Mouse (Mus musculus) embryonic facial prominence, embryonic 11.5 days (tissue): ENCODE measurements around the gene Wdpcp. TPM values are rescaled to one million over a fixed set of nuclear protein-coding genes. Genes with fewer than 3 reads are reported as not detected.
A peak's percentile ranks its signal among the peaks of the same experiment; 100 is the strongest.
"Not testable (repeated sequence)": the region's sequence is repeated elsewhere in the genome, so short reads cannot be mapped to it uniquely, and the experiment has no call there.

Experiments used
- ATAC-seq: fragments of 200-750 bp; cut with Nextera tagmentation; replicated peaks from 2 replicates; pipeline ENCODE4 v1.8.0; 2017; ENCODE audit warnings: low read depth; ENCODE audit not compliant: insufficient number of reproducible peaks, low FRiP score, low TSS enrichment
- DNase-seq: peaks from one replicate; pipeline ENCODE4 v3.0.0-alpha.2; 2015; ENCODE audit warnings: low spot score
- H3K27ac ChIP-seq: fragments of 300-500 bp; sonication (generic); replicated peaks from 2 replicates; pipeline ENCODE4 v1.5.1; 2014; ENCODE audit warnings: mild to moderate bottlenecking, low read depth, low read length, control low read depth
- H3K27me3 ChIP-seq: fragments of 300-500 bp; sonication (generic); 2 replicates; pipeline ENCODE4 v1.6.1; 2014; ENCODE audit warnings: mild to moderate bottlenecking, low read length, moderate library complexity, mixed read lengths; ENCODE audit not compliant: control insufficient read depth, insufficient read depth
- H3K36me3 ChIP-seq: fragments of 300-500 bp; sonication (generic); replicated peaks from 2 replicates; pipeline ENCODE4 v1.6.1; 2014; ENCODE audit warnings: low read depth, mild to moderate bottlenecking, low read length, moderate library complexity, mixed read lengths; ENCODE audit not compliant: control insufficient read depth, insufficient read depth
- H3K4me1 ChIP-seq: fragments of 300-500 bp; sonication (generic); 2 replicates; pipeline ENCODE4 v1.6.1; 2014; ENCODE audit warnings: low read length, mixed read lengths; ENCODE audit not compliant: control insufficient read depth, insufficient read depth
- H3K4me2 ChIP-seq: fragments of 300-500 bp; sonication (generic); 2 replicates; pipeline ENCODE4 v1.6.1; 2014; ENCODE audit warnings: low read depth, mild to moderate bottlenecking, control low read depth, low read length, moderate library complexity
- H3K4me3 ChIP-seq: fragments of 300-500 bp; sonication (generic); 2 replicates; pipeline ENCODE4 v1.5.1; 2014; ENCODE audit warnings: low read depth, low read length, control low read depth
- H3K9ac ChIP-seq: fragments of 300-500 bp; sonication (generic); replicated peaks from 2 replicates; pipeline ENCODE4 v1.6.1; 2014; ENCODE audit warnings: mild to moderate bottlenecking, control low read depth, low read length
- H3K9me3 ChIP-seq: fragments of 300-500 bp; sonication (generic); replicated peaks from 2 replicates; pipeline ENCODE4 v1.6.1; 2016; ENCODE audit warnings: mild to moderate bottlenecking, low read length, inconsistent platforms, mixed read lengths; ENCODE audit not compliant: control insufficient read depth
- WGBS: fragments of 180-500 bp; shearing (Covaris S2); extraction: QIAGEN DNeasy Blood & Tissue Kit; methylation state at CpG from one replicate; pipeline ENCODE4 v1.1.7; 2014; 5-methylcytosine and 5-hydroxymethylcytosine counted together
- polyA plus RNA-seq: library from polyadenylated mRNA; unstranded; fragments of >200 nt; fragmentation: Nextera tagmentation; extraction: Ambion mirVana; gene quantifications from 2 replicates; pipeline ENCODE4 v1.2.1, GENCODE M21; 2014

The Wdpcp gene
- polyA plus RNA-seq = 10.3 and 11.9 TPM in 2 replicates

DNA sequence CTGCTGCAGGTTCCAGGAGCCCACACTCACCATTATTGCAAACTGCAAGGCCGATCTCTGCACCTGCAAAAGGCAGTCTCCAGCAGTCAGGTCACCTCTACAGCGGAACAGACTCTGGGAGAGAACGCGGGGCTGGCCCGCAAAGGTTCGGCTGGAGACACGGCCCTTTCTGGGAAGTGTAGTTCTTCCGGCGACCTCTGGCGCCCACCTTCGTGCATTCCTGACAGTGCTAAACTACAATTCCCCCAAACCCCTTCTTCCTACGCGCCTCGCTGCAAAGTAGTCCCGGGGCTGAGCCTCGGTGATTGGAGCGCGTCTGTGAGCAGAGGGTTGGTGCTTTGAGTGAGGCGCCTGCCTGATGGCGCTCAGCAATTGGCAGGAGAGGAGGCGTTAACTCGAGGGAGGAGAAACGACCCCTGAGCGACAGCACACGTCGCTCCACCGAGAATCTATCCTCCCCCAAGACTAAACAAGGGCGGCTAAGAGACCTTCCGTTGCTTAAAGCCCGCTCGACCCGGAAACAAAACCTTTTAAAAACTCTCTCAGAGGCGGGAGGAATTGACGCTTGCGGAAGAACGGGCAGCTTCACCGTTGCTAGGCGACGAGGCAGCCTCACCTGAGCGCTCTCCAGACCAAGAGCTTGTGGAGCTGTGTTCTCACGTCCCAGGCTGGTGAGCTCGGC is at the start of gene Wdpcp, which contains the start of gene Mdh1:
Gene Wdpcp (plus strand): TSS at position 536 of the 682 bp plus-strand sequence.
Gene Mdh1 (minus strand): TSS at position 668 of the 682 bp plus-strand sequence.
- H3K27ac ChIP-seq = 0 out of 2 replicates have a peak within 1 kb of the TSS, but pooled peaks have one; percentile 16
- ATAC-seq (peak; percentile 99), DNase-seq (peak; percentile 96)

GRCm38 (mm10) chr11:21528676-21529394 is 43.2 kb upstream of the Wdpcp start:
- Histone ChIP-seq H3K27ac (no peak overlapping the region), H3K9ac (no peak overlapping the region), H3K9me3 (no peaks in the 10 kb centered on the region), H3K27me3 (no peaks in the 10 kb centered on the region), H3K36me3 (no peaks in the 10 kb centered on the region), H3K4me3 (no peak overlapping the region), H3K4me2 (no peak overlapping the region), H3K4me1 (no peaks in the 10 kb centered on the region)
- 44% methylated on average over 2 of the region's 2 CpGs for WGBS
- no peak for ATAC-seq
- DNase-seq = no peak

More for the DNA sequence above, at the start of gene Wdpcp, which contains the start of gene Mdh1:
- WGBS = under 1% methylated on average over 42 of the region's 42 CpGs
- no peaks in the 10 kb centered on the region for H3K27me3 ChIP-seq
- no peaks in the 10 kb centered on the region for H3K9me3 ChIP-seq
- peak within 1 kb of the TSS; percentile 73 for H3K4me3 ChIP-seq
- no peaks in the 10 kb centered on the region for H3K36me3 ChIP-seq
- H3K9ac ChIP-seq = peak within 1 kb of the TSS; percentile 67
- H3K4me2 ChIP-seq = peak within 1 kb of the TSS; percentile 45
- no peaks in the 10 kb centered on the region for H3K4me1 ChIP-seq

DNA sequence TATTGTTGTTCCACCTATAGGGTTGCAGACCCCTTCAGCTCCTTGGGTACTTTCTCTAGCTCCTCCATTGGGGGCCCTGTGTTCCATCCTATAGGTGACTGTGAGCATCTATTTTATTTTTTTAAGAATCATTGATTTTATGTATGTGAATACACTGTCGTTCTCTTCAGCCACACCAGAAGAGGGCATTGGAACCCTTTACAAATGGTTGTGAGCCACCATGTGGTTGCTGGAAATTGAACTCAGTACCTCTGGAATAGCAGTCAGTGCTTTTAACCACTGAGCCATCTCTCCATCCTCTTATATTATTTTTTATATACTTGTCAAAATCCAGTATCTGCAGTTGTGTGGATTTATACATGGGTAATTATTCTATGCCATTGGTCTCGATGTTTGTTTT is 41.2 kb upstream of the Wdpcp start:
- not testable (repeated sequence) for H3K9me3 ChIP-seq, H3K4me2 ChIP-seq, H3K9ac ChIP-seq, ATAC-seq, H3K36me3 ChIP-seq, H3K4me1 ChIP-seq, H3K4me3 ChIP-seq, H3K27me3 ChIP-seq, DNase-seq, H3K27ac ChIP-seq
- WGBS = 86% methylated on average over 2 of the region's 2 CpGs

DNA sequence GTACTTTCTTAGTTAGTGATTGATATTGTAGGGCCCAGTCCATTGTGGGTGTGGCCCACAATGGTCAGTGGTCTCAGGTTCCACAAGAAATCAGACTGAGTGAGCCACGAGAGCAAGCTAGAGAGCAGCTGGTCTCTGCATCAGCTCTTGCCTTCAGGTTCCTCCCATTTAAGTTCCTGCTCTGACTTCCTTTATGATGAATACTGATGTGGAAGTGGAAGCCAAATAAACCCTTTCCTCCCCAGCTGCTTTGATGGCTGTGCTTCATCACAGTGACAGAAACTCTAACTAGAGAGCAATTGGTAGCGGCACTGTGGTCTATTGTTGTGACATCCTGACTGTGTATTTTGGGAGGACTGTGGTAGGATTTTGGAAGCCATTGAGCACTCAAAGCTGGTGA is 32.0 kb upstream of the Wdpcp start:
- H3K9me3 ChIP-seq = no peaks in the 10 kb centered on the region
- no peaks in the 10 kb centered on the region for H3K27me3 ChIP-seq
- DNase-seq (no peak), ATAC-seq (no peak)
- H3K27ac ChIP-seq = no peak overlapping the region
- H3K36me3 ChIP-seq = no peaks in the 10 kb centered on the region
- no peak overlapping the region for H3K9ac ChIP-seq
- no peak overlapping the region for H3K4me3 ChIP-seq
- WGBS = 65% methylated on average over 2 of the region's 2 CpGs
- H3K4me1 ChIP-seq = no peaks in the 10 kb centered on the region
- no peak overlapping the region for H3K4me2 ChIP-seq

- no peak for ATAC-seq
- Histone ChIP-seq H3K27ac (no peak overlapping the region), H3K36me3 (no peaks in the 10 kb centered on the region), H3K9ac (no peak overlapping the region), H3K4me1 (no peaks in the 10 kb centered on the region), H3K4me2 (no peak overlapping the region), H3K27me3 (no peaks in the 10 kb centered on the region), H3K4me3 (no peak overlapping the region), H3K9me3 (no peaks in the 10 kb centered on the region)
- DNase-seq = no peak
- 93% methylated on average over 2 of the region's 2 CpGs for WGBS
Observed at GRCm38 (mm10) chr11:21540622-21541021, 31.4 kb upstream of the Wdpcp start.

DNA sequence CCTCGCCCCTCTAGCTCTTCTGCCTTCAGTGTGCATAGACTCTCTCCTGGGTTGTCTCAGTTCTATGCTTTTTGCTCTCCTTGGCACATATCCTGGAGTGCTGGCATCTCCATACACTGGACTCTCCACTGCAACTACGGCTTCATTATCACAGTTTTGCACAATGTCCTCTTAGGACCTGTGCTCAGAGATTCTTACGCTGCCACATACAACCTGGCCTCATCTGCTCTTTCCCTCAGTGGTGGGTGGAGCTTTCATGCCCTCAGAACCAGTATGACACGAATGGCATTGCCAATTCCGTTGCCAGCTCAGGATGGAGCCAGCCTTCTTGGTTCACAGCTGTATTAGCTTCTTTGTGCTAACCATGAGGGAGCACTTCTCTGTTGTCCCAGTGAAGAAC is 29.3 kb upstream of the Wdpcp start:
- H3K4me1 ChIP-seq = no peaks in the 10 kb centered on the region
- H3K9ac ChIP-seq = no peak overlapping the region
- no peak overlapping the region for H3K27ac ChIP-seq
- DNase-seq = no peak
- no peak for ATAC-seq
- no peaks in the 10 kb centered on the region for H3K27me3 ChIP-seq
- no peaks in the 10 kb centered on the region for H3K9me3 ChIP-seq
- H3K4me3 ChIP-seq = no peak overlapping the region
- 80% methylated on average over 5 of the region's 5 CpGs for WGBS
- no peaks in the 10 kb centered on the region for H3K36me3 ChIP-seq
- no peak overlapping the region for H3K4me2 ChIP-seq

DNA sequence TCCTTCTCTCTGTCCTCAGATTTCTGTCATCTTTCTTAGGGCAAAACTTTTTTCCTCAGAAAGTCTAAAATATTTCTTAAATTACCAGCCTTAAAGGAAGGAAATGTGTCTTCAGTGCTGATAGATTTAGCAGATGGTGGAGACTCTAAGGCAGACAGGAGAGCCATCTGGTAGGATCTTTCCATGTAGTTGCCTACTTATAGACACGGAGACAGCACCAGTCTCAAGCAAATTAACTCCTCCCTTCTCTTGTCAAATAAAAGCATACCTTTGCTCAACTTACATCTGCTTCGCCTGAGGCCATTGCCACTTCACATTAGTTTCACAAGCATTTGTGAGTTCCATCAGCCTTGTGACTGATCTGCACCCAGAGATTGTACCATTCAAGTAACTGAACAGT is 27.0 kb upstream of the Wdpcp start:
- no peak for ATAC-seq
- no peak overlapping the region for H3K4me2 ChIP-seq

DNA sequence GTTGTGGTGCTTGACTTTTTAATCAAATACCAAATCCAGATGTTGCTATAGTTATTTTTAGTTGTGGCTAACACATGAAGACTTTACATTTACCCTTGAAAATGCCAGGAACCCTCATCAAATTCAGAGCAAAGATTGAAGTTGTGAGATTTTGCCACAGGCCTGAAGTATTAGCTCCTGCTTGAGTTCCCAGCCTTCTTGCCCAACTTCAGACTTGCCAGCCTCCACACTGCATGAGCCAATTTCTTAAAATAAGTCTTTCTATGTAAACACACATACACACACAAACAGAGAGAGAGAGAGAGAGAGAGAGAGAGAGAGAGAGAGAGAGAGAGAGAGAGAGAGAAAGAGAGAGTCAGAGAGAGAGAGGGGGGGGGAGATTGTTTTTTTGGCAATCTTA is 26.1 kb upstream of the Wdpcp start:
- DNase-seq (no peak), ATAC-seq (no peak)
- H3K4me3 ChIP-seq = no peak overlapping the region
- H3K27me3 ChIP-seq = no peaks in the 10 kb centered on the region
- no peaks in the 10 kb centered on the region for H3K4me1 ChIP-seq
- no peak overlapping the region for H3K9ac ChIP-seq
- no peak overlapping the region for H3K4me2 ChIP-seq
- no peaks in the 10 kb centered on the region for H3K36me3 ChIP-seq
- H3K9me3 ChIP-seq = no peaks in the 10 kb centered on the region
- no peak overlapping the region for H3K27ac ChIP-seq

More for the DNA sequence above, 27.0 kb upstream of the Wdpcp start:
- Histone ChIP-seq H3K27ac (no peak overlapping the region), H3K36me3 (no peaks in the 10 kb centered on the region), H3K4me1 (no peaks in the 10 kb centered on the region), H3K27me3 (no peaks in the 10 kb centered on the region), H3K9me3 (no peaks in the 10 kb centered on the region), H3K9ac (no peak overlapping the region), H3K4me3 (no peak overlapping the region)
- WGBS = 62% methylated on average over 2 of the region's 2 CpGs
- DNase-seq = peak; percentile 1
